Mouse (Mus musculus) limb, embryonic 13.5 days (tissue): ENCODE measurements at regions not wholly inside any gene's neighbourhood (a gene's known extent, or its start where the extent isn't known, plus 50 kb on each side); places are given as distances from the start of the nearest gene placed in this dataset.
A peak's percentile ranks its signal among the peaks of the same experiment; 100 is the strongest.
"Not testable (repeated sequence)": the region's sequence is repeated elsewhere in the genome, so short reads cannot be mapped to it uniquely, and the experiment has no call there.

Experiments
- ATAC-seq: fragments of 200-750 bp; cut with Nextera tagmentation; 2 replicates; pipeline ENCODE4 v1.8.0; 2017; ENCODE audit warnings: low read depth, moderate number of reproducible peaks, moderate TSS enrichment; ENCODE audit not compliant: low FRiP score
- H3K27ac ChIP-seq: fragments of 300-500 bp; sonication (generic); 2 replicates; pipeline ENCODE4 v1.5.1; 2015; ENCODE audit warnings: inconsistent platforms, mild to moderate bottlenecking, moderate library complexity
- H3K27me3 ChIP-seq: fragments of 300-500 bp; sonication (generic); 2 replicates; pipeline ENCODE4 v1.6.1; 2015; ENCODE audit warnings: mild to moderate bottlenecking, inconsistent platforms
- H3K36me3 ChIP-seq: fragments of 300-500 bp; sonication (generic); 2 replicates; pipeline ENCODE4 v1.6.1; 2015; ENCODE audit warnings: inconsistent platforms, mild to moderate bottlenecking, moderate library complexity
- H3K4me1 ChIP-seq: fragments of 300-500 bp; sonication (generic); 2 replicates; pipeline ENCODE4 v1.6.1; 2015; ENCODE audit warnings: inconsistent platforms
- H3K4me2 ChIP-seq: fragments of 300-500 bp; sonication (generic); replicated peaks from 2 replicates; pipeline ENCODE4 v1.6.1; 2015; ENCODE audit warnings: inconsistent platforms, mild to moderate bottlenecking, moderate library complexity
- H3K4me3 ChIP-seq: fragments of 300-500 bp; sonication (generic); 2 replicates; pipeline ENCODE4 v1.5.1; 2015; ENCODE audit warnings: moderate library complexity, mild to moderate bottlenecking, inconsistent platforms
- H3K9ac ChIP-seq: fragments of 300-500 bp; sonication (generic); 2 replicates; pipeline ENCODE4 v1.6.1; 2015; ENCODE audit warnings: mild to moderate bottlenecking, inconsistent platforms
- H3K9me3 ChIP-seq: fragments of 300-500 bp; sonication (generic); 2 replicates; pipeline ENCODE4 v1.6.1; 2016; ENCODE audit warnings: inconsistent platforms
- WGBS: fragments of 180-500 bp; shearing (Covaris S2); methylation state at CpG from one replicate; pipeline ENCODE4 v1.1.7; 2015; 5-methylcytosine and 5-hydroxymethylcytosine counted together

GRCm38 (mm10) chr19:27601551-27601950 is 171.9 kb upstream of the Pum3 start:
- Histone ChIP-seq H3K9ac (no peak overlapping the region), H3K27me3 (no peaks in the 10 kb centered on the region)
- 86% methylated on average over 3 of the region's 3 CpGs for WGBS

GRCm38 (mm10) chr19:27600386-27600785 is 170.8 kb upstream of the Pum3 start:
- H3K9ac ChIP-seq, ATAC-seq, H3K36me3 ChIP-seq, H3K4me3 ChIP-seq, H3K4me2 ChIP-seq, H3K27me3 ChIP-seq, H3K4me1 ChIP-seq, H3K9me3 ChIP-seq, H3K27ac ChIP-seq: not testable (repeated sequence)
- 82% methylated on average over 9 of the region's 9 CpGs for WGBS

More at GRCm38 (mm10) chr19:27601551-27601950, 171.9 kb upstream of the Pum3 start:
- no peak overlapping the region for H3K4me2 ChIP-seq
- no peak overlapping the region for H3K4me3 ChIP-seq
- H3K27ac ChIP-seq, result no peak overlapping the region
- no peaks in the 10 kb centered on the region for H3K9me3 ChIP-seq
- no peaks in the 10 kb centered on the region for H3K36me3 ChIP-seq
- ATAC-seq, result no peak
- H3K4me1 ChIP-seq, result no peaks in the 10 kb centered on the region; the same call in 1 of the 2 replicates

- H3K27ac ChIP-seq, result no peak overlapping the region
- H3K4me3 ChIP-seq, result no peak overlapping the region
- no peak overlapping the region for H3K9ac ChIP-seq
- no peaks in the 10 kb centered on the region for H3K36me3 ChIP-seq
- H3K27me3 ChIP-seq, result no peaks in the 10 kb centered on the region
- no peaks in the 10 kb centered on the region; the same call in 1 of the 2 replicates for H3K4me1 ChIP-seq
- H3K9me3 ChIP-seq, result no peaks in the 10 kb centered on the region
- no peak overlapping the region for H3K4me2 ChIP-seq
- WGBS, result 41% methylated on average over 10 of the region's 10 CpGs
- ATAC-seq, result peak; percentile 81
Measured at GRCm38 (mm10) chr19:27599639-27600308, 170.1 kb upstream of the Pum3 start.

- Histone ChIP-seq H3K27ac (no peak overlapping the region), H3K9me3 (no peaks in the 10 kb centered on the region), H3K9ac (no peak overlapping the region), H3K4me2 (no peak overlapping the region), H3K36me3 (no peaks in the 10 kb centered on the region), H3K27me3 (no peaks in the 10 kb centered on the region), H3K4me1 (no peaks in the 10 kb centered on the region; the same call in 1 of the 2 replicates), H3K4me3 (no peak overlapping the region)
- 88% methylated on average over 5 of the region's 5 CpGs for WGBS
- ATAC-seq, result no peak
Measured at GRCm38 (mm10) chr19:27598350-27598749, 168.7 kb upstream of the Pum3 start.

- Histone ChIP-seq H3K9ac (no peak overlapping the region), H3K27me3 (no peaks in the 10 kb centered on the region), H3K4me1 (peaks cover 9% of the 10 kb centered on the region), H3K9me3 (no peaks in the 10 kb centered on the region), H3K27ac (no peak overlapping the region), H3K4me3 (no peak overlapping the region), H3K4me2 (no peak overlapping the region), H3K36me3 (no peaks in the 10 kb centered on the region)
- 62% methylated on average over 6 of the region's 6 CpGs for WGBS
- ATAC-seq, result no peak
Measured at GRCm38 (mm10) chr19:27585566-27585965, 155.9 kb upstream of the Pum3 start.

GRCm38 (mm10) chr19:27582111-27582500 is 152.5 kb upstream of the Pum3 start:
- Histone ChIP-seq H3K27me3 (no peaks in the 10 kb centered on the region), H3K4me2 (no peak overlapping the region), H3K9ac (no peak overlapping the region), H3K4me3 (no peak overlapping the region), H3K4me1 (peaks cover 9% of the 10 kb centered on the region), H3K36me3 (no peaks in the 10 kb centered on the region), H3K9me3 (no peaks in the 10 kb centered on the region), H3K27ac (no peak overlapping the region)
- no peak for ATAC-seq
- 75% methylated on average over 8 of the region's 8 CpGs for WGBS

- no peaks in the 10 kb centered on the region for H3K9me3 ChIP-seq
- no peak overlapping the region for H3K27ac ChIP-seq
- ATAC-seq, result no peak
- H3K4me3 ChIP-seq, result no peak overlapping the region
- WGBS, result 45% methylated on average over 6 of the region's 6 CpGs
- no peak overlapping the region for H3K4me2 ChIP-seq
- no peak overlapping the region for H3K9ac ChIP-seq
- H3K4me1 ChIP-seq, result peaks cover 9% of the 10 kb centered on the region
- no peaks in the 10 kb centered on the region for H3K36me3 ChIP-seq
- no peaks in the 10 kb centered on the region for H3K27me3 ChIP-seq
Measured at GRCm38 (mm10) chr19:27581362-27582110, 151.9 kb upstream of the Pum3 start.

- peaks cover 3% of the 10 kb centered on the region; the same call in 1 of the 2 replicates for H3K4me1 ChIP-seq
- no peak overlapping the region for H3K4me3 ChIP-seq
- H3K4me2 ChIP-seq, result no peak overlapping the region
- no peak overlapping the region for H3K27ac ChIP-seq
- no peaks in the 10 kb centered on the region for H3K27me3 ChIP-seq
- H3K9ac ChIP-seq, result no peak overlapping the region
- H3K36me3 ChIP-seq, result no peaks in the 10 kb centered on the region
- no peaks in the 10 kb centered on the region for H3K9me3 ChIP-seq
- ATAC-seq, result no peak
Measured at GRCm38 (mm10) chr19:27576478-27576877, 146.9 kb upstream of the Pum3 start.

GRCm38 (mm10) chr19:27566929-27567328 is 137.3 kb upstream of the Pum3 start:
- H3K36me3 ChIP-seq, result no peaks in the 10 kb centered on the region
- H3K4me3 ChIP-seq, result no peak overlapping the region
- no peaks in the 10 kb centered on the region for H3K4me1 ChIP-seq
- ATAC-seq, result no peak
- no peak overlapping the region for H3K4me2 ChIP-seq
- H3K27me3 ChIP-seq, result no peaks in the 10 kb centered on the region
- no peak overlapping the region for H3K9ac ChIP-seq
- H3K27ac ChIP-seq, result no peak overlapping the region
- 81% methylated on average over 8 of the region's 8 CpGs for WGBS
- H3K9me3 ChIP-seq, result no peaks in the 10 kb centered on the region

GRCm38 (mm10) chr19:27566060-27566459 is 136.4 kb upstream of the Pum3 start:
- no peak for ATAC-seq
- H3K4me3 ChIP-seq, result no peak overlapping the region
- WGBS, result 75% methylated on average over 3 of the region's 3 CpGs
- H3K4me1 ChIP-seq, result no peaks in the 10 kb centered on the region
- no peak overlapping the region for H3K4me2 ChIP-seq
- no peaks in the 10 kb centered on the region for H3K36me3 ChIP-seq
- H3K9me3 ChIP-seq, result no peaks in the 10 kb centered on the region
- H3K9ac ChIP-seq, result no peak overlapping the region
- H3K27me3 ChIP-seq, result no peaks in the 10 kb centered on the region
- H3K27ac ChIP-seq, result no peak overlapping the region

- Histone ChIP-seq H3K9ac (no peak overlapping the region), H3K27ac (no peak overlapping the region), H3K36me3 (no peaks in the 10 kb centered on the region), H3K9me3 (no peaks in the 10 kb centered on the region), H3K27me3 (no peaks in the 10 kb centered on the region), H3K4me2 (no peak overlapping the region), H3K4me3 (no peak overlapping the region), H3K4me1 (no peaks in the 10 kb centered on the region)
- ATAC-seq, result no peak
- 66% methylated on average over 5 of the region's 5 CpGs for WGBS
Measured at GRCm38 (mm10) chr19:27564086-27564485, 134.5 kb upstream of the Pum3 start.

- ATAC-seq, result no peak
- 69% methylated on average over 9 of the region's 9 CpGs for WGBS
- H3K36me3 ChIP-seq, result no peaks in the 10 kb centered on the region
- no peak overlapping the region for H3K27ac ChIP-seq
- no peak overlapping the region for H3K4me2 ChIP-seq
- no peak overlapping the region for H3K4me3 ChIP-seq
- no peaks in the 10 kb centered on the region for H3K9me3 ChIP-seq
- no peaks in the 10 kb centered on the region for H3K27me3 ChIP-seq
- no peak overlapping the region for H3K9ac ChIP-seq
- H3K4me1 ChIP-seq, result no peaks in the 10 kb centered on the region
Measured at GRCm38 (mm10) chr19:27563592-27563991, 134.0 kb upstream of the Pum3 start.

- ATAC-seq, result no peak
- no peak overlapping the region for H3K27ac ChIP-seq
- H3K4me3 ChIP-seq, result no peak overlapping the region
- WGBS, result 81% methylated on average over 3 of the region's 3 CpGs
- H3K9me3 ChIP-seq, result no peaks in the 10 kb centered on the region
- H3K27me3 ChIP-seq, result no peaks in the 10 kb centered on the region
- H3K36me3 ChIP-seq, result no peaks in the 10 kb centered on the region
- no peaks in the 10 kb centered on the region for H3K4me1 ChIP-seq
- H3K9ac ChIP-seq, result no peak overlapping the region
- H3K4me2 ChIP-seq, result no peak overlapping the region
Measured at GRCm38 (mm10) chr19:27558199-27558598, 128.6 kb upstream of the Pum3 start.
